Mouse (Mus musculus): ENCODE measurements at regions not wholly inside any gene's neighbourhood (a gene's known extent, or its start where the extent isn't known, plus 50 kb on each side); places are given as distances from the start of the nearest gene placed in this dataset.

- TF ChIP-seq GATA1 (IDR thresholded peaks at IDR 0.05; ENCODE audit: low read length) = no peak
- no peak for TF ChIP-seq TAL1 (IDR thresholded peaks at IDR 0.05; ENCODE audit: low read length)
These were observed 295.5 kb upstream of the Ubash3b start for GRCm38 (mm10) chr9:41457003-41457402.
